Mouse (Mus musculus): ENCODE measurements at regions not wholly inside any gene's neighbourhood (a gene's known extent, or its start where the extent isn't known, plus 50 kb on each side); places are given as distances from the start of the nearest gene placed in this dataset.

GRCm38 (mm10) chr3:137151431-137151830, 189.4 kb upstream of the Emcn start:
- H3K4me2 ChIP-seq (replicated peaks; ENCODE audit: low read depth), result no peak overlapping the region
- no peak overlapping the region for H3K9ac ChIP-seq (ENCODE audit: low read length)
- no peak overlapping the region for H3K4me3 ChIP-seq (ENCODE audit: low read depth, low read length)
- no peaks in the 10 kb centered on the region for H3K9me3 ChIP-seq (ENCODE audit: control insufficient read depth, low read length)
- ATAC-seq (ENCODE audit: low FRiP score, low TSS enrichment), result no peak
- H3K4me1 ChIP-seq (replicated peaks; ENCODE audit: control insufficient read depth, insufficient read depth), result no peaks in the 10 kb centered on the region
- no peak overlapping the region for H3K27ac ChIP-seq (replicated peaks)
- TF ChIP-seq EP300 (optimal IDR thresholded peaks at IDR 0.05), result no peak
- TF ChIP-seq CTCF (IDR thresholded peaks at IDR 0.05; ENCODE audit: low read depth), result no peak
- DNase-seq (ENCODE audit: low spot score), result no peak
- no peaks in the 10 kb centered on the region for H3K27me3 ChIP-seq (ENCODE audit: control insufficient read depth, insufficient read depth, low read length)
- no peaks in the 10 kb centered on the region for H3K36me3 ChIP-seq (ENCODE audit: control insufficient read depth, insufficient read depth, low read length)
- WGBS, result 93% methylated on average over 1 of the region's 1 CpGs

- Histone ChIP-seq H3K27ac (replicated peaks) (no peak overlapping the region), H3K9ac (ENCODE audit: low read length) (no peak overlapping the region), H3K4me3 (ENCODE audit: low read depth, low read length) (no peak overlapping the region), H3K4me1 (replicated peaks; ENCODE audit: control insufficient read depth, insufficient read depth) (no peaks in the 10 kb centered on the region), H3K27me3 (ENCODE audit: control insufficient read depth, insufficient read depth, low read length) (no peaks in the 10 kb centered on the region), H3K9me3 (ENCODE audit: control insufficient read depth, low read length) (no peaks in the 10 kb centered on the region), H3K4me2 (replicated peaks; ENCODE audit: low read depth) (no peak overlapping the region), H3K36me3 (ENCODE audit: control insufficient read depth, insufficient read depth, low read length) (no peaks in the 10 kb centered on the region)
- DNase-seq (ENCODE audit: low spot score) (no peak), ATAC-seq (ENCODE audit: low FRiP score, low TSS enrichment) (no peak)
- WGBS, result 66% methylated on average over 6 of the region's 6 CpGs
- no peak for TF ChIP-seq EP300 (optimal IDR thresholded peaks at IDR 0.05)
- no peak for TF ChIP-seq CTCF (IDR thresholded peaks at IDR 0.05; ENCODE audit: low read depth)
These were observed 187.6 kb upstream of the Emcn start for GRCm38 (mm10) chr3:137153234-137153633.

- Histone ChIP-seq H3K27me3 (ENCODE audit: control insufficient read depth, insufficient read depth, low read length) (no peaks in the 10 kb centered on the region), H3K36me3 (ENCODE audit: control insufficient read depth, insufficient read depth, low read length) (no peaks in the 10 kb centered on the region), H3K4me3 (ENCODE audit: low read depth, low read length) (no peak overlapping the region), H3K9me3 (ENCODE audit: control insufficient read depth, low read length) (no peaks in the 10 kb centered on the region), H3K9ac (ENCODE audit: low read length) (no peak overlapping the region), H3K4me2 (replicated peaks; ENCODE audit: low read depth) (no peak overlapping the region), H3K4me1 (replicated peaks; ENCODE audit: control insufficient read depth, insufficient read depth) (no peaks in the 10 kb centered on the region), H3K27ac (replicated peaks) (no peak overlapping the region)
- no peak for ATAC-seq (ENCODE audit: low FRiP score, low TSS enrichment)
- 81% methylated on average over 9 of the region's 9 CpGs for WGBS
- DNase-seq (ENCODE audit: low spot score), result no peak
- TF ChIP-seq CTCF (IDR thresholded peaks at IDR 0.05; ENCODE audit: low read depth), result no peak
- no peak for TF ChIP-seq EP300 (optimal IDR thresholded peaks at IDR 0.05)
These were observed 186.4 kb upstream of the Emcn start for GRCm38 (mm10) chr3:137154200-137155042.

GRCm38 (mm10) chr3:137155043-137155404, 185.8 kb upstream of the Emcn start:
- no peak for DNase-seq (ENCODE audit: low spot score)
- Histone ChIP-seq H3K9me3 (ENCODE audit: control insufficient read depth, low read length) (no peaks in the 10 kb centered on the region), H3K9ac (ENCODE audit: low read length) (no peak overlapping the region), H3K27me3 (ENCODE audit: control insufficient read depth, insufficient read depth, low read length) (no peaks in the 10 kb centered on the region), H3K36me3 (ENCODE audit: control insufficient read depth, insufficient read depth, low read length) (no peaks in the 10 kb centered on the region), H3K4me2 (replicated peaks; ENCODE audit: low read depth) (no peak overlapping the region), H3K4me1 (replicated peaks; ENCODE audit: control insufficient read depth, insufficient read depth) (no peaks in the 10 kb centered on the region), H3K27ac (replicated peaks) (no peak overlapping the region), H3K4me3 (ENCODE audit: low read depth, low read length) (no peak overlapping the region)
- WGBS, result 63% methylated on average over 3 of the region's 3 CpGs
- no peak for TF ChIP-seq CTCF (IDR thresholded peaks at IDR 0.05; ENCODE audit: low read depth)
- TF ChIP-seq EP300 (optimal IDR thresholded peaks at IDR 0.05), result no peak
- ATAC-seq (ENCODE audit: low FRiP score, low TSS enrichment), result no peak

DNA sequence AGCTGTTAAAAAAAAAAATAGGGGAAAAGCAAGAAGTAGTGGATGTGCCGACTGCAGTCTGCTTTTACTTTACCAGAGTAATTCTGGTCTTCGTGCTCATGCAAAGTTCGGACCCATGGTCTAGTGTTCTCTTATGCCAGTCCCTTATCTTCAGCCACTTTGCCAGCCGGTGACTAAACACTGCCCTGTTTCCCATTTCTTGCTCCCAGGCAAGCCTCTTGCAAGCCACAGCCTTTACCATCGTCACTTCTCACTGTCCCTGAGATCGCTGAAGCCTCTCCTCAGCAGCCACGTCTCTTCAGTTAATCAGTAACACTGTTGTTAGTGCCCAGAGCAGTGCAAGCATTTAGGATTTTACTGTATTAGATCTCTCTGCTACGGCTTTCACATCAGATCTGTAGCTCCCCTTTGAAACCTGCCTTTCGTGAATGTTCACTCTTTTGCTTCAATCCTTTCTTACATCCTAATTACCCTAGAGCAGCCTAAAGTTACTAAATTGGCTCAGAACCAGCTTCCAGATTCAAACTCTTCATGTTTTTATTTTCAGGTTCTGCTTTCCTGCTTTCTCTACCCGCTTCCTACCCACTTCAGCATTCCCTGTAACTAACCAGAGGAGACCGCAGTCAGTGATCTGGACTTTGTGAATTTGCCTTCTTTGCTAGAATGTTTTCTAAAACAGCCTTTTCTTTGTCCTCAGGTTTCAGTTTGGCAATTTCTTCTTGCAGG, 184.5 kb upstream of the Emcn start:
- no peak for DNase-seq (ENCODE audit: low spot score)
- Histone ChIP-seq H3K9me3 (ENCODE audit: control insufficient read depth, low read length) (no peaks in the 10 kb centered on the region), H3K4me2 (replicated peaks; ENCODE audit: low read depth) (no peak overlapping the region), H3K4me1 (replicated peaks; ENCODE audit: control insufficient read depth, insufficient read depth) (no peaks in the 10 kb centered on the region), H3K27ac (replicated peaks) (no peak overlapping the region), H3K36me3 (ENCODE audit: control insufficient read depth, insufficient read depth, low read length) (no peaks in the 10 kb centered on the region), H3K9ac (ENCODE audit: low read length) (no peak overlapping the region), H3K4me3 (ENCODE audit: low read depth, low read length) (no peak overlapping the region), H3K27me3 (ENCODE audit: control insufficient read depth, insufficient read depth, low read length) (no peaks in the 10 kb centered on the region)
- ATAC-seq (ENCODE audit: low FRiP score, low TSS enrichment), result no peak
- TF ChIP-seq EP300 (optimal IDR thresholded peaks at IDR 0.05), result no peak
- no peak for TF ChIP-seq CTCF (IDR thresholded peaks at IDR 0.05; ENCODE audit: low read depth)
- 64% methylated on average over 11 of the region's 11 CpGs for WGBS

DNA sequence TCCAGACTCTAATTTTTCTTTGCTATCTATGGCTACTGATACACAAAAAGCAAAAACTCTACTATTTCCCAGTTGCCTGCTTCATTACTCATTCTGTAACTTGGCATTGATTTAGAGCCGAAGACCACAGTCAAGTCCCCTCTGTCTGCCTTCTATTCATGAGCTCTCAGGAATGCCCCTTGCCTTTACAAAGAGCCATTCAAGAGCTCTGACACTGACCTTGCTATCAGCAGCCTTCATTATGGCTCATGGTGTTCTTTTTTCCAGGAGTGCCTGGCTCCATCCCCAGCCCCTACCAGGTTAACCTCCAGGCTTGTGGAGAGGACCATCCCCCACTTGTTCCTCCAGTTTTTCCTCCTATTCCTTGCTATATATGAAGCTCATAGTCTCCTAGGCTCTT, 151.8 kb upstream of the Emcn start:
- H3K27ac ChIP-seq (replicated peaks), result no peak overlapping the region
- H3K9me3 ChIP-seq (ENCODE audit: control insufficient read depth, low read length), result no peaks in the 10 kb centered on the region
- no peaks in the 10 kb centered on the region for H3K36me3 ChIP-seq (ENCODE audit: control insufficient read depth, insufficient read depth, low read length)
- H3K4me3 ChIP-seq (ENCODE audit: low read depth, low read length), result no peak overlapping the region
- H3K9ac ChIP-seq (ENCODE audit: low read length), result no peak overlapping the region
- 50% methylated on average over 1 of the region's 1 CpGs for WGBS
- no peaks in the 10 kb centered on the region for H3K27me3 ChIP-seq (ENCODE audit: control insufficient read depth, insufficient read depth, low read length)
- no peak overlapping the region for H3K4me2 ChIP-seq (replicated peaks; ENCODE audit: low read depth)
- DNase-seq (ENCODE audit: low spot score) (no peak), ATAC-seq (ENCODE audit: low FRiP score, low TSS enrichment) (no peak)
- no peak for TF ChIP-seq EP300 (optimal IDR thresholded peaks at IDR 0.05)
- TF ChIP-seq CTCF (IDR thresholded peaks at IDR 0.05; ENCODE audit: low read depth), result no peak
- no peaks in the 10 kb centered on the region for H3K4me1 ChIP-seq (replicated peaks; ENCODE audit: control insufficient read depth, insufficient read depth)

Measured in stomach, postnatal 0 days (tissue).